Mouse (Mus musculus) kidney, adult 2 months (tissue): Measurements from ENCODE around the gene Ubtd2. TPM values are rescaled to one million over a fixed set of nuclear protein-coding genes. Genes with fewer than 3 reads are reported as not detected.

Experiments
- DNase-seq: peaks from one replicate; pipeline ENCODE4 v3.0.0; 2021
- H3K27ac ChIP-seq: fragments of 200-500 bp; 2 replicates; pipeline ENCODE4 v1.5.1; 2012; ENCODE audit warnings: low read depth, low read length, control low read depth, inconsistent platforms; ENCODE audit not compliant: insufficient read depth
- H3K27me3 ChIP-seq: fragments of 200-500 bp; replicated peaks from 2 replicates; pipeline ENCODE4 v1.6.1; 2012; ENCODE audit warnings: mild to moderate bottlenecking, moderate library complexity, low read length, inconsistent platforms; ENCODE audit not compliant: control insufficient read depth, insufficient read depth
- H3K36me3 ChIP-seq: fragments of 200-500 bp; 2 replicates; pipeline ENCODE4 v1.6.1; 2012; ENCODE audit warnings: mild to moderate bottlenecking, moderate library complexity, low read length, inconsistent platforms; ENCODE audit not compliant: control insufficient read depth, insufficient read depth
- H3K4me1 ChIP-seq: fragments of 200-500 bp; 2 replicates; pipeline ENCODE4 v1.6.1; 2011; ENCODE audit warnings: low read length; ENCODE audit not compliant: control insufficient read depth, insufficient read depth
- H3K4me3 ChIP-seq: fragments of 200-500 bp; 2 replicates; pipeline ENCODE4 v1.5.1; 2011; ENCODE audit warnings: mild to moderate bottlenecking, low read depth, low read length, control low read depth; ENCODE audit not compliant: insufficient read depth
- CTCF ChIP-seq: fragments of 200-500 bp; conservative IDR thresholded peaks from 2 replicates; pipeline ENCODE4 v1.5.1; 2011; ENCODE audit warnings: low read depth, mild to moderate bottlenecking, control low read depth, low read length, moderate library complexity, mixed read lengths; ENCODE audit not compliant: insufficient read depth, insufficient read length
- POLR2A ChIP-seq: fragments of 200-500 bp; IDR thresholded peaks from one replicate; pipeline ENCODE4 v1.6.1; 2011; ENCODE audit warnings: low read depth, low read length, control low read depth
- WGBS: fragments of 180-500 bp; shearing (Covaris S2); methylation state at CpG from one replicate; pipeline ENCODE4 v1.1.7; 2018; 5-methylcytosine and 5-hydroxymethylcytosine counted together
- polyA plus RNA-seq: library from polyadenylated mRNA; depleted of rRNA; stranded (reverse); fragments of >200 nt; gene quantifications from 2 replicates; pipeline ENCODE4 v1.2.3, GENCODE M21; 2012

The Ubtd2 gene
- polyA plus RNA-seq, 1 experiment, result 4.6 TPM

DNA sequence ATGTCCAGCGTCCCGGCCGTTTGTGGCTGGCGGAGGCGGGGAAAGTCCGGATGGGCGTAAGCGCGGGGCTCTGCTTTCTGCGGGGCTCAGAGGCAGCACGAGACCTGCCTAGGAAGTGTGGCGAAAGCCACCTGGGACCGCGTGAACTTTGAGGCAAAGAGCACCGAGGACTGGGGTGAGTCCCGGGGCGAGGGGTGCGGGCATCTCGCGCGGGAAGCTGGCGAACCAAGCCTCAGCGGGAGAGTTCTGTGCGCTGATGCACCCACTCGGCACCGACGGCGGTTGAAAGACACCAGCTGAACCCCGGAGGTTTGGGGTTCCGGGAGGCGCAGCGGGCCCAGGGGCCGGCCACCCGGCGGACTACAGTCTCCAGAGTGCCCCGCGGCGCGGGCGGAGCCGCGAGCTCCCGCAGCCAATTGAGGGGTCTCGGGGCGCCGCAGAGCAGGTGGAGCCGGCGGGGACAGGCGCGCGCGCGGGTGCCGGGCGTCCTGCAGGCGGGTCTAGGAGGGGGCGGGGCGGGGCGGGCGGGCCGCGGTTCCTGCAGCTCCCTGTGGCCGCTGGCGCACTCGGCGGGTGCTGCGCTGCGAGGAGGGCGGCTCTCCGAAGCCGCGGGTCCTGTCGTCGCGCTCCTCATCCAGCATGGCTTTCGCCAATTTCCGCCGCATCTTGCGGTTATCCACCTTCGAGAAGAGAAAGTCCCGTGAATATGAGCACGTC is 77.8 kb downstream of the Ubtd2 start, which contains the start of gene Stk10:
Stk10 (plus strand) TSS at position 541 of the 717 bp plus-strand sequence.
- peak; percentile 95 for DNase-seq
- no peak for TF ChIP-seq CTCF
- TF ChIP-seq POLR2A, result peak; percentile 74
- no peaks in the 10 kb centered on the region for H3K4me1 ChIP-seq
- H3K27ac ChIP-seq, result peak within 1 kb of the TSS; percentile 53
- no peaks in the 10 kb centered on the region for H3K27me3 ChIP-seq
- under 1% methylated on average over 76 of the region's 82 CpGs for WGBS
- no peaks in the 10 kb centered on the region for H3K36me3 ChIP-seq
- H3K4me3 ChIP-seq, result peak within 1 kb of the TSS; percentile 81

DNA sequence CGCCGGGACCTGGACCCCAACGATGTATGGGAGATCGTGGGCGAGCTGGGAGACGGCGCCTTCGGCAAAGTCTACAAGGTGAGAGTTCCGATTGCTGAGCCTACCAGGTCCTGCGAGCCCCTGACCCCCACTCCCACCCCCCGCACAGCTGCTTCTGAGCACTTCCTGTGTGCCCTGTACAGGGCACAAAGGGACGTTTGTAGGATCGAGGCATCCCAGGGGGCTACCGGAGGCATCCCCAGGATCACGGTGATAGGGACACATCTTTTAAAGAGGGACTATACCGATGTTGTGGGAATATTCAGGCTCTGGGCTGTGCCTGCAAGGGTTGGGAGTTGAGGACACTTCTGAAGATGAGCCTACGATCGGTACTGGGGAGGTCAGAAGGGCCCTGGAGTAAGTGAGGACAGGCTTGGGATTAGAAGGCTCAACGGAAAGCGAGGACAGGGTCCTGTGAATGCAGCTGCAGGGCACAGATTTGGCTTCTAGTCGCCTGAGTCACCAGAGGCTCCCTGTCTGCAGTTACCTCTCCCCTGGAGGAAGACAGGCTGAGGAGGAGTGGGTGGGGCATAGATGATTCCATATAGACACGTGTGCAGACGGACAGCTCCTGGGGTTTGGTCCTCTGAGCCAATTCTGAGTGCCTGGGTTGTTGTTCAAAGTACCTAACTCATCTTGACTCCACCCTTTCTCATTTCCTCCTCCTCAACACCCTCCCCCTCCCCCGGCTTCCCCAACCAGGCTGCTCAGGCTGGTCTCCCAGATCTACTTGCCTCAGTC is 78.5 kb downstream of the Ubtd2 start:
- Histone ChIP-seq H3K4me3 (peak overlapping the region; percentile 81), H3K4me1 (no peaks in the 10 kb centered on the region), H3K27ac (peak overlapping the region; percentile 53), H3K36me3 (no peaks in the 10 kb centered on the region), H3K27me3 (no peaks in the 10 kb centered on the region)
- DNase-seq, result peak; percentile 59
- TF ChIP-seq POLR2A (no peak), CTCF (no peak)
- WGBS, result 6% methylated on average over 24 of the region's 24 CpGs

DNA sequence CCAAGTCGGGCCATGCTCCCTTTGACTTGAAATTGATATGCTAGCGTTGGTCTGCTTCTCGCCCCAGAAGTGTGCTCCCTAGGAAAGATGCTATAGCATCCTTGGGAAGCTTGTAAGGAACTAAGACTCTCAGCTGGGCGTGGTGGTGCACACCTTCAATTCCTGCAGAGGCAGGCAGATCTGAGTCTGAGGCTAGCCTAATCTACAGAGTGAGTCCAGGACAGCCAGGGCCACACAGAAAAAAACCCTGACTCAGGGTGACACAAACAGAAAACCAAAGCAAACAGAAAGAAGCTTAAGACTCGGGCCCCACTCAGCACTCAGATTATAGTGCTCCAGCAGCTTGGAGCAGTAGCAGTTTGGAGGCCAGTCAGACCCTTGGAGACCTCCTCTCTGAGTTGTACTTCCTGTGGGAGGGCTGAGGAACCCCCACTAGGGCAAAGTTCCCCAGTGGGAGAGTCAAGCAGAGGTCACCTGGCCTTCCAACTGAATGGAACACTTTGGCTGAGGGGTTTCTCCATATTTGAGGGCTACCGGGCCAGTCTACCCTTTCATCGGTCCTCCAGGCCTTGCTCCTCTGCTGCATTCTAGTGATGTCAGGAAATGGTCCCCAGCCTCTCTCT is 79.4 kb downstream of the Ubtd2 start:
- Histone ChIP-seq H3K27ac (no peak overlapping the region), H3K36me3 (no peaks in the 10 kb centered on the region), H3K4me1 (peaks cover 5% of the 10 kb centered on the region; the same call in 1 of the 2 replicates), H3K27me3 (no peaks in the 10 kb centered on the region), H3K4me3 (peak overlapping the region; percentile 81; the same call in 1 of the 2 replicates)
- no peak for DNase-seq
- 65% methylated on average over 7 of the region's 7 CpGs for WGBS
- TF ChIP-seq POLR2A (no peak), CTCF (no peak)

DNA sequence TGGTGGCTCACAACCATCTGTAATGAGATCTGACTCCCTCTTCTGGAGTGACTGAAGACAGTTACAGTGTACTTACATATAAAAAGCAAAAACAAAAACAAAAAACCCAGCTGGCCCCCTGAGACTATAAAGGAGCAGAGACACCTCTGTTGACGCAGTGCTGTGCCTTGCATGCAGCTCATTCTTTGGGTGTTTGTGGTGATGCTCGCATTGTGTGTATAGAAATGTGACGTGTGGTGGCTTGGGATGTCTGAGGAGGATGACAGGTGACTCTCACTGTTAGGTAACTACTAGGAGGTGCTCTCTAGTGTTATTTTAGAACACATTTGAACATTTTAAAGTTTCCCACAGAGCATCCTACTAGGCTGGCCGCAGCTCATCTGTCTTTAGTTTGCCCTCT is 80.5 kb downstream of the Ubtd2 start:
- H3K36me3 ChIP-seq, result no peaks in the 10 kb centered on the region
- no peak overlapping the region for H3K27ac ChIP-seq
- H3K4me1 ChIP-seq, result peaks cover 5% of the 10 kb centered on the region; the same call in 1 of the 2 replicates
- H3K4me3 ChIP-seq, result no peak overlapping the region
- 95% methylated on average over 4 of the region's 4 CpGs for WGBS
- no peak for DNase-seq
- H3K27me3 ChIP-seq, result no peaks in the 10 kb centered on the region
- TF ChIP-seq POLR2A (no peak), CTCF (no peak)

DNA sequence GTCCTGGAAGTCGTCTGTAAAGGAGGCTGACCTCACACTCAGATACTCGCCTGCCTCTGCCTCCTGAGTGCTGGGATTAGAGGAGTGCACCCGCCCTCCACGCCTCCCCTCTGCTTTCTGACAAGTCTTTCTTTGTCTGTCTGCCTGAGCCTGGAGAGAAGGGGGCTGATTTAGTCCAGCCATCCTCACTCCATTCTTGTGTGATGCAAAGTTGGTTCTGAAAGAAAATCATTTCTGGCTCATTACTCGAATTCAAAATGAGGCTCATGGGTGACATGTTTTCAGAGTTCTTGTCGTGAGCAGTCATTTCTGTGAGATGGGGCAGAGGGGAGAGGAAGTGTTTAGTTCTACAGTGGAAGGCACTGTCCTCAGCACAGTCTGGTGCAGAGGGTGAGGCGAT is 81.8 kb downstream of the Ubtd2 start:
- DNase-seq, result no peak
- TF ChIP-seq POLR2A (no peak), CTCF (no peak)
- Histone ChIP-seq H3K27me3 (no peaks in the 10 kb centered on the region), H3K4me1 (peaks cover 5% of the 10 kb centered on the region; the same call in 1 of the 2 replicates), H3K36me3 (no peaks in the 10 kb centered on the region), H3K4me3 (no peak overlapping the region), H3K27ac (no peak overlapping the region)
- WGBS, result 72% methylated on average over 7 of the region's 7 CpGs

DNA sequence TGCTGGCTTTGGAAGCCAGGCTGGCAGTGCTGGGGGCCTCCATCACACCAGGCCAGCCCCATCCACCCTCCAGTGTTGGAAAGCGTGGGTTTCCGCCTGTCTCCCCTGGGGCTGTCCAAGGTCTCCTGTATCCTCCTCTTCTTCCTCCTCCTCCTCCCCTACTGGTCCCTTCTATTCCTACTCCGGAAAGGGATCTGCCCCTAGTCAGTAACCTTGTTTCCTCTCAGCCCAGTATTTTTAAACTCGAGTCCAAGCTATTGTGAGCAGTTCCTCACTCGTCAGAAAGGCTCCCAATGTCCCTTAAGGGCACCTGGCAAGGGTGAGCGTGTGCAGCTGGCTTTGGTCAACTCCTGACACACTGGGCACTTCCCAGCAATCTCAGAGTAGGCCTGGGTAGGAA is 83.3 kb downstream of the Ubtd2 start:
- peak overlapping the region; percentile 58 for H3K27ac ChIP-seq
- WGBS, result 57% methylated on average over 6 of the region's 6 CpGs
- no peak for TF ChIP-seq POLR2A
- TF ChIP-seq CTCF, result no peak
- H3K36me3 ChIP-seq, result no peaks in the 10 kb centered on the region
- no peaks in the 10 kb centered on the region for H3K27me3 ChIP-seq
- peak; percentile 80 for DNase-seq
- H3K4me1 ChIP-seq, result peaks cover 7% of the 10 kb centered on the region; the same call in 1 of the 2 replicates
- no peak overlapping the region for H3K4me3 ChIP-seq
